Mouse (Mus musculus): ENCODE data around the gene Map3k15.

Gene Map3k15

DNA sequence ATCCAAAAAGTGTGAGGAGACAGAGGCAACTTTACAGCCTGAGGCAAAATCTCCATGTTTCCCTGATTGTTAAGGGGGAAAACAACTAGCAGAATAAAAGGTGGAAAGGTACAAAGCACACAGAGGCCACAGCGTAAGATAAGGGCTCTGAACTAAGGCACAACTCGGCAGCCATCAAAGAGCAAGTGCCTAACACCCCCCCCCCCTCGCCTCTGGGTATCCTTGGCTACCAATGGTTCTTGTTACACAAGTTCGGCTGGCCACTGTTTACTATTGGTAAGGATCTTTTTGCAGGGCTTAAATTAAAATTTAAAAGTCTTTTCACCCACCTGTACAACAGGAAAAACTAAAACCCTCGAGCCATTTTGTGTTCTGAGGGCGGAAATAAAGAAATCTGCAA lies 147.5 kb downstream of the Map3k15 start:
- DNase-seq: no peak

DNA sequence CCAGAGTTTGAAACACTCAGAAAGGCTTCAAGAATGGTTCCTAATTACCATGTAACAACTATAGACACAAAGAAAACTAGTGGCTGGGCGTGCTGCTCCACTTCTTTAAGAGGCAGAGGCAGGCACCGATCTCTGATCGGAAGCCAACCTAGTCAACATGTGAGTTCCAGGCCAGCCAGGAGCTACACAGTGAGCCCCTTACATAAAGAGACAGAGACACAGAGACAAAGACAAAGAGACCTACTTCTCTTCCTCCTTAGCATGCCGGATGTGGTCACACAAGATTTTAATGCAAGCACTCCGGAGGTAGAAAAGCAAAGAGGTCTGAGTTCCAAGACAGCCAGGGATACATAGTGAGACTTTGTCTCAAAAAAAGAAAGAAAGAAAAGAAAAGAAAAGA lies 147.9 kb downstream of the Map3k15 start:
- peak; percentile 53 for DNase-seq

DNA sequence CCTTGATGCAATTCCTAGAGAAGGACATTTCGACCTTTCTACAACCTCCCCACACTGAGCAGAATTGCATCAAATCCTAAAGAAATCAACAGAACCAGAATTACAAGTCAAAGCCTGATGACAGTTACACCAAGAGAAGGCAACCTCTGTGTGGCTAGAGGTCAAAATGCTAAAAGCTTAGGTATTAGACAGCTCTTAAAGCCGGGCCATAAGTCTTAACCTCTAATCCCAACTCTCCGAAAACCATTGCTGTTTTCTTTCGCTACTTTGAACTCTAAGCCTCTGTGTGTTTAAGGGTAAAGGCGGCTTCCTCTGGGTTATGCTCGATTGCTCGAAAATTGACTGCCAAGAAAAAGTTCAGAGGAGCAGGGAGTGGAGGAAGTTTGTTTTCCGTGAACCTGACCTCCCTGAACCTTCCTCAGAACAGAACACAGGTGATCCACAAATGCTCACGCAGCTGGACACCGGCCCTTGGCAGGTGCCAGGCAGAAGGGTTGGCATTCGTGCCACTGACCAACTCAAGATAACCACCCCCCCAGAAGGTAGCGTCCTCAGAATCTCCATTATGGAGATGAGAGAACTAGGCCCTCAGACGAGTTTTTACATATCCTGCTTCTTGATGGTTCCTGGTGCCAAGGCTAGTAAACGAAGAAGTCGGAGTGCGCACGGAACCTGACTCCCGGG lies 149.1 kb downstream of the Map3k15 start:
- DNase-seq: no peak

DNA sequence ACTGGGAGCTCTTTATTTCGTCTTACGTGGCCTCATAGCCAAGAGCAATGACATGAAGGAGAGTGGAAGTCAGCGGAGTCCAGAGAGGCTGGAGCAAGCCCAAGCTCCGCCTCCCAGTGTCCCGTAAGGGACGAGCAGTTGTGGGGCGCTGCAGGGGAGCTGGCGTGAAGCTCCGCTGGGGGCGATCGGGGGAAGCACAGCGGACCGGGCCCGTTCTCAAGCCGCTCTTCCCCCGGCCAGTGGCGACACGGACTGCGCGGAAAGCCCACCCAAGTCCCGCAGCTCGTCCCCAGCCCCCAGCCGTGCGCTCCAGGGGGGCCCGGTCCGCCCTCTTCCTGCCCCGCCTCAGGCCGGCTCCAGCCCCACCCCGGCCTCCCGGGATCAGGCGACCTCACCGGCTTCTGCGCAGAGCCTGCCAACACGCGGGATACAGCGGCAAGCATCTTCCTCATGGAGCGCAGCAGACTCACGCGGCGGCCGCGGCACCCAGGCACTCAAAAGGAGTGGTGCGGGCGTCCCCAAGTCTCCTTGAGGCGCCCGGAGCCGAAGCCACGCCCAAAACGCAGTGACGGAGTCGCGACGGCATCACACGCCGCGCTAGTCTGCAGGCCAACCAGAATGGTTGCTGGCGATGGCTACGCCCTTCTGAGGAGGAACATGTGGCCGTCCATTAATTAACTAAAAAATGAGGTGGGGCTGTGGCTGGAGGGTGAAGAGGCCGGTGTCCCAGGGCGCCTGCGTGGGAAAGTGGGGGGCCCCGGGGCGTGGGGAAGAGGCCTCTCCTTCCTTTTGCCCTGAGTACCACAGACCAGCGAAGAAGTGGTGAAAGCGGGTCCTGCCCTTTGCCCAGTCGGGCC lies 149.9 kb downstream of the Map3k15 start, which contains the start of gene Pdha1:
Gene Pdha1, minus strand, starts transcription at position 553 of the 857 bp plus-strand sequence.
- DNase-seq: peak; percentile 84

DNA sequence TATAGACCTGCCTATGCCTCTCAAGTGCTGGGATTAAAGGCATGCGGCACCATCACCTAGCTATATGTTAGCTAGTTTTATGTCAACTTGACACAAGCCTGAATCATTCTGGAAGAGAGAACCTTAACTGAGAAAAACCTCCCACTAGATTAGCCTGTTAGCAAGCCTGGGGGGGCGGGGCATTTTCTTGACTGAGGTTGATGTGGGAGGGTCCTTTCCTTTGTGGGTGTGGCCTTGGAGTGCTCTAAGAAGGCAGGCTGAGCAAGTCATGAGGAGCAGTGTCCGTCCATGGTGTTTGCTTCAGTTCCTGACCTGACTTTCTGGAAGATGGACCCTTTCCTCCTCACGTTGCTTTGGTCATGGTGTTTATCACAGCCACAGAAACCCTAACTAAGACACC lies 158.6 kb downstream of the Map3k15 start:
- no peak for DNase-seq

DNA sequence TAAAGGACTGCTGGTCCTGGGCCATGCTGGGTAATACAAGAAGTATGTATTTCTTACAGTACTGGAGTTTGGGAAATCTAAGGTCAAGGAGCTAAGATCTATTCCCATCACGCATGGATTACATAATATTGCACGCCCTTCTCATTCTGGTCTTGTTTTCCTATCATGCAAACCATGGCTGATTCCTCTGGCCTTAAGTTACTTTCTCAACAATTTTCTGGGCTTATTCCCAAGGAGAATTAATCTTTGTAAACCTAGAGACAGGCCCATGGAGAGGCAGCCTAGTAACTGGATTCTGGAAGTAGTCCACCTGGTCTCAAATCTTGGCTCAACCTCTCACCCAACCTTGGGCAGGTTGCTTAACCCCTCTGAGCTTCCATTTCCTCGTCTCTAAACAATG lies 159.2 kb downstream of the Map3k15 start:
- DNase-seq: no peak

DNA sequence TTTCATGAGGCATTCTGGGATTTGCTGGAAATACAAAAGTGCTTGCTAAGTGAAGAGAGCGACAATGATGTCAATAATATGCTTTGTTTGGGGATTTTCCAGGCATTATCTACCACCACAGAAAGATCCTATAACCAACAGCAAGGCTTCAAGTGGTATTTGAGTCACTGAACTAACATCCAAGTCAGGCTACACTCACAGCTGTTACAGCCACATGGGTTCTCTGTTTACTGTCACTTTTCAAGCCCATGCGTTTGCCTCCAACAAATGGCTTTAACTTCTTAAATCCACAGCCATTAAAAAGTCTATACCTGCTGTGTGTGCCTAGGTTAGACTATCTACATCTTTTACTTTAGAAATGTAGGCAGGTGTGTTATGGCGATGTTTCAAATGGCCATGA lies 160.6 kb downstream of the Map3k15 start:
- no peak for DNase-seq

DNA sequence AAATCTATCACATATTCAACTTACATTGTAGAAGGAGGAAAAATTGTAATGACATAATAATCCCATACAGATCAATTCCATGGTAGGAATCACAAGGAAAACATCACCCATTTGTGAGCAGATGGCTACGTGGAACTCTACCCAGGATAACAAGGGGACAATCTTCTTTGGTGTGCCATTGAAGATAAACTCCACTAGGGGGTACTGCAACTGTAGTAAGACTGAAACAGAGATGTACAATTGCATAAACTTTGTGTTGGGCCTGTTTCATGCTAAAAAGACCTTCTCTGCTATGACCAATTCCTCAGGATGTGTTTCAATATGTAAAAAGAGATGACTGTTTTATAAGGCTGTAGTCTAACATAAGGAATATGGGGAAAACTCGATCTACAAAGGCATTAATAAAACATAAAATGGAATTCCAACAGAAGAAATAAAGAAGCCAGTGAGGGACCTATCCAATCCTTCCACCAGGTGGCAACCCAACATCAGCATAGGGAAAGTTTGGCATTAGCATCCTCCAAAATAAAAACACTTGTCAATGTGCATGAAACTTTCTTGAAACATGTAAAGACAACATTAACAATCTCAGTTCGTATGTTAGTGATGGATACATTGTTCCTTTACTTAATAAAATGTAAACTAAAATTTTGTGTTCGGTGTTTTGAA lies 165.0 kb downstream of the Map3k15 start:
- DNase-seq: no peak

DNA sequence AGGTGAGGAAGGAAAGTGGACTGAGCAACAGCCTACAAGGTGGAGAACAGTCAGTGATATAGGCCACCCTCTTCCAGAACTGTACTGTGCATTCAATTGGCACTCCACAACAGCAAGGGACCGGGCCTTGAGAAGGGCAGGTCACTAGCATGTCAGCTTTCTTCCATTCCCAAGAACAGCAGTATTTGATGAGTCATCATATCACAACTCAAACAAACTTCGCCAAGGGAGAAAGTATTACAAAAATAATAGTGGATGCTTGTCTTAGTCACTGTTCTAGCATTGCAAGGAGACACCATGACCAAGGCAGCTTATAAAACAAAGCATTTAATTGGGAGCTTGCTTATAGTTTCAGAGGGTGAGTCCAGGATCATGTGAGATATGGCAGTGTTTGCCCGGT lies 176.0 kb downstream of the Map3k15 start:
- DNase-seq: no peak

DNA sequence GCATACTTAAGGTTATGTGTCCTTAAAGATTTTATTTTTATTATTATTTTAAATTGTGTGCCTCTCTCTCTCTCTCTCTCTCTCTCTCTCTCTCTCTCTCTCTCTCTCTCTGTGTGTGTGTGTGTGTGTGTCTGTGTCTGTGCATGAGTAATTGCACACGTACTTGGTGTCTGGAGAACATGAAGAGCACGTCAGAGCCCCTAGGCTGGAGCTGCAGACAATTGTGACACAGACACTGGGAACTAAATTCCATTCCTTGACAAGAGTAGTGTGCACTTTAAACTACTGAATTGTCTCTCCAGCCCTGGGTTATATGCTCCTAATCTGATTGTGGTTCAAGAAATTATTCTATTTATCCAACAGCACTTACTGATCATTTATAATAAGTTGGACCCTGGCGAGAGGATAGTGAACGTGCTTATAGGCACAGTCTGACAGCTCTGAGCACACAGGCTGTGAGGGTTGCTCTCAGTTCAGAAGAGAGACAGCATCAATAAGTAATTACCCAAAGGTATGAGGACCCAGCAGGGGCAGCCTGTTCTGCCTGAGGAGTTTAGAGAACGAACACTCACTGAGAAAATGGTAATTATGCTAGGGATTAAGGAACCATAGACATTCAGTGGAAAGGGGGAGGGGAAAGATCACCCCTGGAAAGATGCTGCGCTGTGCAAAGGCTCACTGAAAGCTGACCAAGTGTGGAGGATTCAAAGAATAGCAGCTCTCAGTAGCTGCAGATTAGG lies 178.2 kb downstream of the Map3k15 start:
- DNase-seq: no peak

DNA sequence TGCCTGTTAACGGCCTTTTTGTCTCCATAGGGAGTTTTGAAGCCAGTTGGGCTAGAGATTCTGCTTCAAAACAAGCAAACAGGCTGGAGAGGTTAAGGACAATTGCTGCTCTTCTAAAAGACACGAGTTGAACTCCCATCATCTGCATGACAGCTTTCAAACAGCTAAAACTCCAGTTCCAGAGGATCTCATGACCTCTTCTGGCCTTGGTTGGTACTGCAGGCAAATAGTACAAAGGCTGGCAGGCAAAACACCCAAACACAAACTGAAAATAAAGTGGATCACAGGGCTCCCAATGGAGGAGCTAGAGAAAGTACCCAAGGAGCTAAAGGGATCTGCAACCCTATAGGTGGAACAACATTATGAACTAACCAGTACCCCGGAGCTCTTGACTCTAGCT lies 181.9 kb downstream of the Map3k15 start:
- peak; percentile 63 for DNase-seq
